Mouse (Mus musculus): Measurements from ENCODE around the gene Rfc2. TPM values are rescaled to one million over a fixed set of nuclear protein-coding genes. Genes with fewer than 3 reads are reported as not detected.

Gene Rfc2
- total RNA-seq, 1 experiment from 2014 or later, result 60.4 TPM

- DNase-seq, result no peak
Measured at GRCm38 (mm10) chr5:134609916-134610643, 28.9 kb downstream of the Rfc2 start.

GRCm38 (mm10) chr5:134611810-134612521, 30.8 kb downstream of the Rfc2 start:
- DNase-seq, result no peak

GRCm38 (mm10) chr5:134613727-134614126, 32.6 kb downstream of the Rfc2 start:
- no peak for DNase-seq

- DNase-seq, result no peak
Measured at GRCm38 (mm10) chr5:134614296-134614695, 33.1 kb downstream of the Rfc2 start.

GRCm38 (mm10) chr5:134614802-134615201, 33.6 kb downstream of the Rfc2 start, which contains the start of gene Lat2:
Lat2 (minus strand) TSS chr5:134615025.
- no peak for DNase-seq

- DNase-seq, result no peak
Measured at GRCm38 (mm10) chr5:134615380-134615779, 34.2 kb downstream of the Rfc2 start.

GRCm38 (mm10) chr5:134615780-134616179, 34.6 kb downstream of the Rfc2 start:
- DNase-seq, result no peak

GRCm38 (mm10) chr5:134617071-134617470, 35.9 kb downstream of the Rfc2 start:
- DNase-seq, result peak; percentile 77

GRCm38 (mm10) chr5:134620457-134620856, 39.3 kb downstream of the Rfc2 start:
- DNase-seq, result no peak

GRCm38 (mm10) chr5:134621099-134621640, 40.0 kb downstream of the Rfc2 start:
- DNase-seq, result no peak

GRCm38 (mm10) chr5:134622069-134622468, 40.9 kb downstream of the Rfc2 start:
- no peak for DNase-seq

GRCm38 (mm10) chr5:134629508-134629907, 48.3 kb downstream of the Rfc2 start:
- DNase-seq, result no peak

- no peak for DNase-seq
Measured at GRCm38 (mm10) chr5:134630835-134631234, 49.7 kb downstream of the Rfc2 start.

GRCm38 (mm10) chr5:134632841-134633240, 51.7 kb downstream of the Rfc2 start:
- no peak for DNase-seq

GRCm38 (mm10) chr5:134637820-134638367, 56.7 kb downstream of the Rfc2 start:
- DNase-seq, result no peak

- DNase-seq, result no peak
Measured at GRCm38 (mm10) chr5:134638461-134639268, 57.5 kb downstream of the Rfc2 start.

- DNase-seq, result peak; percentile 98
Measured at GRCm38 (mm10) chr5:134639269-134639682, 58.1 kb downstream of the Rfc2 start, which contains the start of gene Eif4h. Eif4h (minus strand) TSS chr5:134639490.

GRCm38 (mm10) chr5:134640371-134640770, 59.2 kb downstream of the Rfc2 start:
- no peak for DNase-seq

GRCm38 (mm10) chr5:134644121-134644520, 63.0 kb downstream of the Rfc2 start:
- DNase-seq, result no peak

GRCm38 (mm10) chr5:134644643-134645118, 63.5 kb downstream of the Rfc2 start:
- DNase-seq, result no peak

GRCm38 (mm10) chr5:134646461-134646860, 65.3 kb downstream of the Rfc2 start:
- DNase-seq, result no peak

GRCm38 (mm10) chr5:134647394-134647793, 66.2 kb downstream of the Rfc2 start:
- no peak for DNase-seq

Data from adrenal gland, postnatal 25 days (tissue).